Mouse (Mus musculus) central nervous system, embryonic 11.5 days (tissue): ENCODE data around the gene Coro2a. TPM values are rescaled to one million over a fixed set of nuclear protein-coding genes. Genes with fewer than 3 reads are reported as not detected.

Experiments
- polyA plus RNA-seq: library from polyadenylated mRNA; depleted of rRNA; stranded (reverse); fragments of >200 nt; gene quantifications from 2 replicates; pipeline ENCODE4 v1.2.3, GENCODE M21; 2012; rRNA removed

Coro2a gene
- 3.7 and 4.9 TPM in 2 replicates for polyA plus RNA-seq

GRCm38 (mm10) chr4:46601844-46602423 is at the start of gene Coro2a:
Gene Coro2a (minus strand): TSS chr4:46602202.

GRCm38 (mm10) chr4:46650086-46650753 is 48.2 kb upstream of the Coro2a start, which contains the start of gene Tbc1d2:
Gene Tbc1d2 (minus strand): TSS chr4:46650209.

GRCm38 (mm10) chr4:46535840-46536361 is 66.1 kb downstream of the Coro2a start, which contains the start of gene Trim14:
Gene Trim14 (minus strand): TSS chr4:46536141.

GRCm38 (mm10) chr4:46489028-46489925 is 112.7 kb downstream of the Coro2a start, which contains the start of gene Nans:
Gene Nans (plus strand): TSS chr4:46489248.

Other genes with a start within 250 kb of the Coro2a start
- gene Trmo, start 212.8 kb downstream of the Coro2a start, polyA plus RNA-seq, result 9.2 and 11.3 TPM in 2 replicates
- gene Hemgn, start 188.7 kb downstream of the Coro2a start, polyA plus RNA-seq, result 19.1 and 21.8 TPM in 2 replicates
- 216 and 731 TPM in 2 replicates for gene Anp32b, start 151.3 kb downstream of the Coro2a start, polyA plus RNA-seq
- gene Nans, start 113.0 kb downstream of the Coro2a start, polyA plus RNA-seq, result 50.2 and 73.0 TPM in 2 replicates
- 0.80 and 0.93 TPM in 2 replicates for gene Trim14, start 66.1 kb downstream of the Coro2a start, polyA plus RNA-seq
- 0.49 and 1.0 TPM in 2 replicates for gene Tbc1d2, start 48.0 kb upstream of the Coro2a start, polyA plus RNA-seq